Mouse (Mus musculus): ENCODE results near the gene Phf5a. TPM values are rescaled to one million over a fixed set of nuclear protein-coding genes. Genes with fewer than 3 reads are reported as not detected.

The Phf5a gene
- polyA plus RNA-seq, 1 experiment from 2014 or later, result 184 TPM

Other genes with a start within 250 kb of the Phf5a start
- 26.4 and 26.7 TPM in 2 replicates for gene L3mbtl2, start 208.0 kb downstream of the Phf5a start, polyA plus RNA-seq (2014; fragmentation: Nextera tagmentation; extraction: Ambion mirVana)
- 3.5 and 3.6 TPM in 2 replicates for gene Chadl, start 174.6 kb downstream of the Phf5a start, polyA plus RNA-seq (2014; fragmentation: Nextera tagmentation; extraction: Ambion mirVana)
- gene Zc3h7b, start 126.9 kb downstream of the Phf5a start, polyA plus RNA-seq (2014; fragmentation: Nextera tagmentation; extraction: Ambion mirVana), result 36.8 and 52.6 TPM in 2 replicates
- 130 and 145 TPM in 2 replicates for gene Rangap1, start 126.4 kb downstream of the Phf5a start, polyA plus RNA-seq (2014; fragmentation: Nextera tagmentation; extraction: Ambion mirVana)
- 12.0 and 12.4 TPM in 2 replicates for gene Tef, start 69.5 kb downstream of the Phf5a start, polyA plus RNA-seq (2014; fragmentation: Nextera tagmentation; extraction: Ambion mirVana)
- 10.5 and 12.5 TPM in 2 replicates for gene Tob2, start 13.1 kb downstream of the Phf5a start, polyA plus RNA-seq (2014; fragmentation: Nextera tagmentation; extraction: Ambion mirVana)
- gene Aco2, start 398 bp upstream of the Phf5a start, polyA plus RNA-seq (2014; fragmentation: Nextera tagmentation; extraction: Ambion mirVana), result 155 and 169 TPM in 2 replicates
- gene Polr3h, start 54.3 kb upstream of the Phf5a start, polyA plus RNA-seq (2014; fragmentation: Nextera tagmentation; extraction: Ambion mirVana), result 66.2 and 67.1 TPM in 2 replicates
- 25.2 and 25.7 TPM in 2 replicates for gene Csdc2, start 64.8 kb upstream of the Phf5a start, polyA plus RNA-seq (2014; fragmentation: Nextera tagmentation; extraction: Ambion mirVana)
- gene Pmm1, start 89.0 kb upstream of the Phf5a start, polyA plus RNA-seq (2014; fragmentation: Nextera tagmentation; extraction: Ambion mirVana), result 31.1 and 33.7 TPM in 2 replicates
- gene 1700029P11Rik, start 108.6 kb upstream of the Phf5a start, polyA plus RNA-seq (2014; fragmentation: Nextera tagmentation; extraction: Ambion mirVana), result not detected in 2 replicates
- gene Xrcc6, start 115.9 kb upstream of the Phf5a start, polyA plus RNA-seq (2014; fragmentation: Nextera tagmentation; extraction: Ambion mirVana), result 62.4 and 66.6 TPM in 2 replicates
- gene Desi1, start 162.0 kb upstream of the Phf5a start, polyA plus RNA-seq (2014; fragmentation: Nextera tagmentation; extraction: Ambion mirVana), result 32.6 and 35.6 TPM in 2 replicates
- 262 and 282 TPM in 2 replicates for gene Snu13, start 175.7 kb upstream of the Phf5a start, polyA plus RNA-seq (2014; fragmentation: Nextera tagmentation; extraction: Ambion mirVana)
- 0.08 TPM in 1 of 2 replicates, not detected in the other for gene 4930407I10Rik, start 187.2 kb upstream of the Phf5a start, polyA plus RNA-seq (2014; fragmentation: Nextera tagmentation; extraction: Ambion mirVana)
- not detected in 2 replicates for gene Mei1, start 198.1 kb upstream of the Phf5a start, polyA plus RNA-seq (2014; fragmentation: Nextera tagmentation; extraction: Ambion mirVana)